Mouse (Mus musculus) MEL (cell line): ENCODE measurements around the gene Dmrt2. TPM values are rescaled to one million over a fixed set of nuclear protein-coding genes. Genes with fewer than 3 reads are reported as not detected.

Source experiments
- DNase-seq: peaks from one replicate; pipeline ENCODE4 v3.0.0; 2011; ENCODE audit warnings: low read depth, low spot score
- H3K27ac ChIP-seq: 2 replicates; pipeline ENCODE4 v1.5.1; 2012; ENCODE audit warnings: low read depth, mild to moderate bottlenecking, control low read depth, low read length, moderate library complexity; ENCODE audit not compliant: control insufficient read depth
- H3K27me3 ChIP-seq, 2 experiments: fragments of 150-350 bp in 1 of 2; sonication (generic) in 1 of 2; 2 replicates each; pipeline ENCODE4 v1.6.1; 2012; ENCODE audit warnings: low read length in 2 of 2, mild to moderate bottlenecking in 2 of 2, improper control_type of control experiment in 1 of 2, moderate library complexity in 1 of 2; ENCODE audit not compliant: insufficient read depth in 2 of 2, control insufficient read depth in 1 of 2
- H3K36me3 ChIP-seq, 2 experiments: 2 replicates each; pipeline ENCODE4 v1.6.1; 2012 to 2014; ENCODE audit warnings: low read length in 2 of 2, improper control_type of control experiment in 1 of 2, inconsistent platforms in 1 of 2, mild to moderate bottlenecking in 1 of 2; ENCODE audit not compliant: insufficient read depth in 2 of 2, control insufficient read depth in 1 of 2
- H3K4me1 ChIP-seq, 2 experiments: fragments of 150-350 bp in 1 of 2; sonication (generic) in 1 of 2; 2 replicates each; pipeline ENCODE4 v1.6.1; 2012; ENCODE audit warnings: low read length in 2 of 2, improper control_type of control experiment in 1 of 2, mild to moderate bottlenecking in 1 of 2; ENCODE audit not compliant: insufficient read depth in 2 of 2, control insufficient read depth in 1 of 2
- H3K4me3 ChIP-seq, 2 experiments: fragments of 150-350 bp in 1 of 2; sonication (generic) in 1 of 2; 2 replicates each; pipeline ENCODE4 v1.5.1; 2012; ENCODE audit warnings: low read depth in 2 of 2, low read length in 2 of 2, mild to moderate bottlenecking in 2 of 2, moderate library complexity in 2 of 2, control low read depth in 1 of 2, improper control_type of control experiment in 1 of 2; ENCODE audit not compliant: control insufficient read depth in 1 of 2, insufficient read depth in 1 of 2
- H3K79me2 ChIP-seq: 2 replicates; pipeline ENCODE4 v1.6.1; 2012; ENCODE audit warnings: mild to moderate bottlenecking, low read length, moderate library complexity; ENCODE audit not compliant: control insufficient read depth, poor library complexity, insufficient read depth
- H3K9ac ChIP-seq: 2 replicates; pipeline ENCODE4 v1.6.1; 2012; ENCODE audit warnings: low read depth, mild to moderate bottlenecking, control low read depth, low read length, moderate library complexity; ENCODE audit not compliant: control insufficient read depth, poor library complexity, severe bottlenecking
- H3K9me3 ChIP-seq: fragments of 150-350 bp; sonication (generic); replicated peaks from 2 replicates; pipeline ENCODE4 v1.6.1; 2012; ENCODE audit warnings: mild to moderate bottlenecking, low read length, improper control_type of control experiment, moderate library complexity; ENCODE audit not compliant: insufficient read depth
- CHD1 ChIP-seq: IDR thresholded peaks from 2 replicates; pipeline ENCODE4 v1.6.1; 2012; ENCODE audit warnings: low read depth, mild to moderate bottlenecking, inconsistent platforms, low read length, improper control_type of control experiment
- CTCF ChIP-seq, 3 experiments: IDR thresholded peaks in 2 of 3; conservative IDR thresholded peaks in 1 of 3; 2 replicates each; pipeline ENCODE4 v1.5.1; 2011 to 2012; ENCODE audit warnings: low read length in 3 of 3, low read depth in 2 of 3, mild to moderate bottlenecking in 2 of 3, improper control_type of control experiment in 1 of 3, inconsistent platforms in 1 of 3, mixed read lengths in 1 of 3, moderate library complexity in 1 of 3; ENCODE audit not compliant: control insufficient read depth in 1 of 3, insufficient read depth in 1 of 3, poor library complexity in 1 of 3, severe bottlenecking in 1 of 3
- JUND ChIP-seq: IDR thresholded peaks from 2 replicates; pipeline ENCODE4 v1.6.1; 2011; ENCODE audit warnings: low read depth, mild to moderate bottlenecking, improper control_type of control experiment, low read length
- KAT2A ChIP-seq: conservative IDR thresholded peaks from 2 replicates; pipeline ENCODE4 v1.6.1; 2012; ENCODE audit warnings: low read depth, low read length, improper control_type of control experiment, inconsistent platforms
- MAFK ChIP-seq: IDR thresholded peaks from 2 replicates; pipeline ENCODE4 v1.6.1; 2011; ENCODE audit warnings: low read depth, mild to moderate bottlenecking, low read length, improper control_type of control experiment, borderline replicate concordance
- MAX ChIP-seq: IDR thresholded peaks from 2 replicates; pipeline ENCODE4 v1.6.1; 2011; ENCODE audit warnings: low read length, improper control_type of control experiment
- MAZ ChIP-seq: IDR thresholded peaks from 2 replicates; pipeline ENCODE4 v1.6.1; 2012; ENCODE audit warnings: low read depth, mild to moderate bottlenecking, inconsistent platforms, low read length, improper control_type of control experiment
- MXI1 ChIP-seq: IDR thresholded peaks from 2 replicates; pipeline ENCODE4 v1.6.1; 2011; ENCODE audit warnings: mild to moderate bottlenecking, low read depth, low read length, improper control_type of control experiment
- MYB ChIP-seq: IDR thresholded peaks from 2 replicates; pipeline ENCODE4 v1.6.1; 2011; ENCODE audit warnings: mild to moderate bottlenecking, low read depth, low read length, improper control_type of control experiment
- MYC ChIP-seq: IDR thresholded peaks from 2 replicates; pipeline ENCODE4 v1.6.1; 2011; ENCODE audit warnings: low read depth, mild to moderate bottlenecking, low read length, improper control_type of control experiment, moderate library complexity
- NELFE ChIP-seq: IDR thresholded peaks from 2 replicates; pipeline ENCODE4 v1.6.1; 2011; ENCODE audit warnings: low read depth, low read length, improper control_type of control experiment
- NRF1 ChIP-seq: IDR thresholded peaks from 2 replicates; pipeline ENCODE4 v1.6.1; 2014; ENCODE audit warnings: low read depth, mild to moderate bottlenecking, inconsistent platforms, low read length, improper control_type of control experiment, moderate library complexity; ENCODE audit not compliant: poor library complexity, insufficient read depth, severe bottlenecking
- POLR2A ChIP-seq, 2 experiments: IDR thresholded peaks; 2 replicates each; pipeline ENCODE4 v1.6.1; 2011 to 2012; ENCODE audit warnings: low read length in 2 of 2, mild to moderate bottlenecking in 2 of 2, control low read depth in 1 of 2, improper control_type of control experiment in 1 of 2, low read depth in 1 of 2, moderate library complexity in 1 of 2; ENCODE audit not compliant: control insufficient read depth in 1 of 2, insufficient read depth in 1 of 2, poor library complexity in 1 of 2
- POLR2AphosphoS2 ChIP-seq: IDR thresholded peaks from 2 replicates; pipeline ENCODE4 v1.6.1; 2011; ENCODE audit warnings: low read length, improper control_type of control experiment
- TAL1 ChIP-seq: IDR thresholded peaks from 2 replicates; pipeline ENCODE4 v1.6.1; 2012; ENCODE audit warnings: mild to moderate bottlenecking, inconsistent platforms, low read length, moderate library complexity, mixed read lengths
- UBTF ChIP-seq: IDR thresholded peaks from 2 replicates; pipeline ENCODE4 v1.6.1; 2012; ENCODE audit warnings: low read depth, mild to moderate bottlenecking, inconsistent platforms, low read length, improper control_type of control experiment, moderate library complexity, borderline replicate concordance; ENCODE audit not compliant: insufficient read depth
- USF1 ChIP-seq: IDR thresholded peaks from 2 replicates; pipeline ENCODE4 v1.6.1; 2014; ENCODE audit warnings: low read depth, mild to moderate bottlenecking, inconsistent platforms, low read length, improper control_type of control experiment, moderate library complexity
- ZC3H11A ChIP-seq: IDR thresholded peaks from 2 replicates; pipeline ENCODE4 v1.6.1; 2012; ENCODE audit warnings: low read depth, mild to moderate bottlenecking, inconsistent platforms, low read length, improper control_type of control experiment
- ZKSCAN1 ChIP-seq: IDR thresholded peaks from 2 replicates; pipeline ENCODE4 v1.6.1; 2012; ENCODE audit warnings: low read depth, mild to moderate bottlenecking, inconsistent platforms, low read length, improper control_type of control experiment, moderate library complexity
- polyA plus RNA-seq, 2 experiments: library from polyadenylated mRNA; stranded (reverse) in 1 of 2; unstranded in 1 of 2; fragments of >175 nt in 1 of 2; fragments of >200 nt in 1 of 2; gene quantifications; 2 replicates each; pipeline versions ENCODE4 v1.2.1 to v1.2.4; 2012; ENCODE audit warnings: low replicate concordance in 2 of 2, low read depth in 1 of 2; ENCODE audit not compliant: insufficient read length in 2 of 2, insufficient read depth in 1 of 2, missing spikeins in 1 of 2
- total RNA-seq: library from RNA; depleted of rRNA; stranded (reverse); fragments of 300-350 nt; gene quantifications from 2 replicates; pipeline ENCODE4 v1.2.3, GENCODE M21; 2012

The Dmrt2 gene
- total and polyA plus RNA-seq, 3 experiments: not detected

GRCm38 (mm10) chr19:25675866-25676440 is 3.7 kb downstream of the Dmrt2 start:
- TF ChIP-seq MXI1 (no peak), MAX (no peak), KAT2A (no peak), ZKSCAN1 (no peak), MYC (no peak), CHD1 (no peak), UBTF (no peak), POLR2A (IDR thresholded peaks at IDR 0.05; ENCODE audit: control insufficient read depth in 1 of 2, insufficient read depth in 1 of 2, low read depth in 1 of 2, low read length in 2 of 2, poor library complexity in 1 of 2) (no peak), MAZ (no peak), NELFE (no peak), TAL1 (no peak), USF1 (no peak), CTCF (IDR thresholded peaks at IDR 0.05 in 2 of 3, conservative IDR thresholded peaks at IDR 0.05 in 1 of 3; ENCODE audit: control insufficient read depth in 1 of 3, insufficient read depth in 1 of 3, low read depth in 2 of 3, low read length in 3 of 3, poor library complexity in 1 of 3, severe bottlenecking in 1 of 3) (no peak), JUND (no peak), POLR2AphosphoS2 (no peak)
- TF ChIP-seq, all 39 proteins: peak for 0
- Histone ChIP-seq H3K27ac (no peak overlapping the region), H3K9ac (no peak overlapping the region), H3K4me1 (no peaks in the 10 kb centered on the region), H3K9me3 (no peaks in the 10 kb centered on the region), H3K27me3 (no peaks in the 10 kb centered on the region), H3K79me2 (no peaks in the 10 kb centered on the region), H3K4me3 (no peak overlapping the region), H3K36me3 (no peaks in the 10 kb centered on the region)
- no peak for DNase-seq

DNA sequence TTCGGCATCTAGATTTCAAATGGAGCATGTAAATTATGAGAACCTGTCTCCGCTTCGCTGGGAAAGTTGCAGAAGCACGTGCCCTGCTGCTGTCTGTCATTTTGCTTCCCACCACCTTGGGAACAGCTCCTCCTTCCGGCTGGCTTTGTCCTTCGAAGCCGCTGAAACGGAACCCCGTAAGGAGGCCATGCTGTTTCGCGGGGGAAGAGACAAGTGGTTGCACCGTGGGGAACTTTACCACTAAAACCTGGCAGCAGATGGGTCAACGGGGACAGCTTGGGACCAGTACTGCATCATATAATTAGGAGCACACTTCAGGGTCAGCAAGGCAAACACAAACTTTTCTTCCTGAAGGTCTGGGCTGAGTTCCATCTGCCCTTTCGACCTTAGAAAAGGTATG is 26.6 kb downstream of the Dmrt2 start:
- Histone ChIP-seq H3K9ac (no peak overlapping the region), H3K4me1 (no peaks in the 10 kb centered on the region), H3K9me3 (no peaks in the 10 kb centered on the region), H3K27me3 (no peaks in the 10 kb centered on the region), H3K4me3 (no peak overlapping the region), H3K36me3 (no peaks in the 10 kb centered on the region), H3K79me2 (no peaks in the 10 kb centered on the region), H3K27ac (no peak overlapping the region)
- no peak for TF ChIP-seq MYB
- no peak for TF ChIP-seq UBTF
- no peak for DNase-seq

DNA sequence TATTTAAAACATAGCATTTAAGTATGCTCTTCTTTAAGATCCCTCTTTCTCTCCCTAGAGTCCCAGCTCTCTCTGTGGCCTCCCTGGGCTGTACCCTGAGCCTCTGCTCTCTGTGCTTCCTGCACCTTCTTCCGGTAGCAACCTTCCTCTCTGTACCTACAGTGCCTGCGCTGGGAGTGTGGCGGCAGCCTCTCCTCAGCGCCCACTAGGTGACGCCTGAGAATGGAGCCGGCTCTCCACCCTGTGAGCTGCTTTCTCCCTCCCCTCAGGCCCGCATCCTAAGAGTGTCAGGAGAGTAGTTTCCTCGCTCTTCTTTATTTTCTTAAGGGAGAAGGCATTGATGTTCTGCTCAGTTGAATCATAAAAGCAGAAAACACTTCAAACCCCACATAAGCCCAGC is 41.2 kb downstream of the Dmrt2 start:
- TF ChIP-seq NRF1 (no peak), CTCF (IDR thresholded peaks at IDR 0.05 in 2 of 3, conservative IDR thresholded peaks at IDR 0.05 in 1 of 3; ENCODE audit: control insufficient read depth in 1 of 3, insufficient read depth in 1 of 3, low read depth in 2 of 3, low read length in 3 of 3, poor library complexity in 1 of 3, severe bottlenecking in 1 of 3) (no peak), ZC3H11A (no peak), POLR2A (IDR thresholded peaks at IDR 0.05; ENCODE audit: control insufficient read depth in 1 of 2, insufficient read depth in 1 of 2, low read depth in 1 of 2, low read length in 2 of 2, poor library complexity in 1 of 2) (no peak), MAFK (no peak)
- Histone ChIP-seq H3K27ac (no peak overlapping the region), H3K79me2 (no peaks in the 10 kb centered on the region), H3K36me3 (no peaks in the 10 kb centered on the region), H3K4me3 (no peak overlapping the region), H3K9ac (no peak overlapping the region), H3K27me3 (no peaks in the 10 kb centered on the region), H3K4me1 (no peaks in the 10 kb centered on the region), H3K9me3 (no peaks in the 10 kb centered on the region)
- DNase-seq: no peak
